Mouse (Mus musculus) lung, postnatal 25 days (tissue): Measurements from ENCODE around the gene Tmem255b.

ENCODE experiments used
- DNase-seq: peaks from one replicate; pipeline ENCODE4 v3.0.0; 2022; ENCODE audit warnings: low spot score

The Tmem255b gene

DNA sequence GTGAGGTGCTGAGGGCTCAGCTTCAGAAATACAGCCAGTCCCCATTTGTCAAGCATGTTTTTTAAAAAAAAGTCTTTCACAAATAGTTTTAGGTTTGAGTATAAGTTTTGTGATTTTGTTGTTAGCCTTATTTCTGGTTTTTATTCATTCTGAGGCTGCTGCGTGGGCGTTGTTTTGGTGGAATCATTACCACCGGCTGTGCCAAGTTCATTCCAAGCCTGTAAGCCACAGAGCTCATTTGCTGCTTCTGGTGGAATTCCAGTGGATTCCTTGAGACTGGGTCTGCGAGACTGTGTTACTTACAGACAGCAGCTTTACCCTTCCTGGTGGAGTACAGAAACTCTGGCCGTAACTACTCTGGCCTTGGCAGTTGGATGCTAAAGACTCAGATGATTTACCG is 11.5 kb downstream of the Tmem255b start:
- DNase-seq, result no peak

DNA sequence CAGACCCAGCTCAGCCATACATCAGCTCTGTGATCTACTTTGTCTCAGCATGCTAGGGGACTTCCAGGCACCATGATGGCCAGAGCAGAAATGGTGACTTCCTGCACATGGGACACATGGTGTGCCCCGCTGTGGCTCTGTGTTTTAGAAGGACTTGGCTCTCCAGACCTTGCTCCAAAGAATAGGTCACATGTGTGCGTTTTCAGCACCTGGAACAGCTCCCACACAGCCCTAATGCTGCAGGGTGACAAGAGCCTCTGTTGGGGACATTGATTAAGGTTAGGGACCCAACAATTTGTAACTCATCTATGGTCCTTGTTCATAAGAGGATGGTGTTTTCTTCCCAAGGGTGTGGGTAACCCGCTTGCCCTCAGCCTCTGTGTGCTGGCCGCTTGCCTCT is 13.2 kb downstream of the Tmem255b start:
- DNase-seq, result no peak

DNA sequence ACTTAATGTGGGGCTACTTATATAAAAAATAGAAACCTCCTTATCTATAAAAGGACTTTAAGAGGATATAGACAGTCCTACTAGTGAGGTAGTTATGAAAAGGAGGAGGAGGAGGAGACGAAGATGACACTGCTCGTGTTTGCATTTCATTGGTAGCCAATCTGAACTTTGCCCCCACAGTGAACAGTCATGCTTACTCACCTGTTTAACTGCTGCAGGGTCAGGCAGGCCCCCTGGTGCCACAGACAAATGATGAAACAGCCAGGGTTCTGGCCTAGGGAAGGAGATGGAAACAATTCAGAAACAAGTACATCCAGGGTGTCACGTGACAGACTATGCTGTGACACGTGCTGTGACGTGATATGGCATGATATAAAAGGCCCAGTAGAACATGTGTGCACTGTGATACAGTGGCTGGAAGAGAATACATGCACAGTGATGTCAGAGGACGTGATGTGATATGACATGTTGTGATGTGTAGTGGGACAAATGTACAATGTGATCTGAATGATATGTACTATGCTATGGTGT is 16.8 kb downstream of the Tmem255b start:
- DNase-seq, result no peak

DNA sequence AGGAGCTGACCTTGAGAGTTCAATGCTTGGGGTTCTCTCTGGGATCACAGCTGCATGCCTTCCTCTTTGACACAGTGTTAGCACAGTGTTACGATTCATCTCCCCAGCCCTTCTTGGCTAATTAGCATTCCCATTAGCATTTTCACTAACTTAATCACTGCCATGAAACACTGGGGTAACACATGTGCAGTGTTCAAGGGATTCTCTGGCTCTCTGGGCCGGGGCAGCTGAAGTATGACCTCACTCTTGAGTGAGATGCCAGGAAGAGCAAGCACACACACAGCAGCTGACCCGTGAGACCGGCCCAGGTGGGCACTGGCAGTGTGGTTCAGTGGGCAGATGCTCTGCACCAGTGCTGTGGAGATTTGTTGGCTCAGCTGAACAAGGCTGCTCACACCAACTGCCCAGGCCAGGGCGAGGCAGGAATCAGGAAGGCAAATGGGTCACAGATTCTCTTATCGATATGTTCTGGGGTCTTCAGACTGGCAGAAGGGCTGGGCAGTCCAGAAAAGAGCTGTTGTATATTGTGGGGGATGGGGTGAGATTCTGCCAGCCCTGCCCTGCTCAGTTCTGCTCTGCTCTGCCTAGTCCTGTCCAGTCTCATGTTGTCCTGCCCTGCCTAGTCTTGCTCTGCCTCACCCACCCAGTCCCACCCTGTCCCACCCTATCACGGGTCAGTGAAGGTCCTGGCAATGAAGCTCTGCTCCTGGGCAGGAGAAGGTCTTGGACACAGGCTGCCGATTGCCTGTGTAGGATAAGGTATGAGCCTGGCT is 19.5 kb downstream of the Tmem255b start:
- DNase-seq, result no peak

DNA sequence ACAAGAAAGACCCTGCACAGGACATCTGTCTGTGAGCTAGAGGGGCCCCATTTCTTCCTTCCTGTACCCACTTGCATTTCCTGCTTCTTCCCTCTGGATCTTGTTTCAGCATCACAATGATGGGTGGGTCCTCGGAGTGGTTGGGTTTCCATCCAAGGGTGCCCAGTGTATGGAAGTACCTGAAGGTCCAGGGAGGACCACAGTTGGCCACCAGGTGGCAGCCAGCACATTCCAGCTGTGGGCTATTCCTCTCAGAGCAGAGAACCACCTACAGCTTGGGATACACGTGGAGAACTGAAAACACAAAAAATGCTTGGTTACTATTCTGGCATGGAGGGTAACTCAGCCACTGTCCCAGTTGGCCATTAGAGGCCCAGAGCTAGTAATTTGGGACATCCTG is 20.3 kb downstream of the Tmem255b start:
- DNase-seq, result peak; percentile 74

DNA sequence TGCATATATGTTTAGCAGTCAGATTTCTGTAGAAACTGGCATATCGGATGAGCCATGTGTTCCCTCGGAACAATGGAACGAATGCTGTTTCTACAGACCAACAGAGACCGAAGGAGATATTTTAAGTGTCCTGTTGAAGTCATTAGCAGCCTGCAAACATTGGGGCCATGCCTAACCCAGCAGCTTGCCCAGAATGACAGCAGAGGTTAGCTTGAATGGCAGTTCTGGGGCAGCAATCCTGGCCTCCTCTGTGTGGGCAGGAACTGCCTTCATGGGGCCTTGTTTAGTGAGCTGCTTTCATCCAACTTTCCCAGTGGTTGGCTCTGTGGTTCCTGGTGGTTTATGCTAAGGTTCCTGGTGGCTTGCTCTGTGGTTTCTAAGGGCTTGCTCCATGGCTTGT is 24.4 kb downstream of the Tmem255b start:
- no peak for DNase-seq

DNA sequence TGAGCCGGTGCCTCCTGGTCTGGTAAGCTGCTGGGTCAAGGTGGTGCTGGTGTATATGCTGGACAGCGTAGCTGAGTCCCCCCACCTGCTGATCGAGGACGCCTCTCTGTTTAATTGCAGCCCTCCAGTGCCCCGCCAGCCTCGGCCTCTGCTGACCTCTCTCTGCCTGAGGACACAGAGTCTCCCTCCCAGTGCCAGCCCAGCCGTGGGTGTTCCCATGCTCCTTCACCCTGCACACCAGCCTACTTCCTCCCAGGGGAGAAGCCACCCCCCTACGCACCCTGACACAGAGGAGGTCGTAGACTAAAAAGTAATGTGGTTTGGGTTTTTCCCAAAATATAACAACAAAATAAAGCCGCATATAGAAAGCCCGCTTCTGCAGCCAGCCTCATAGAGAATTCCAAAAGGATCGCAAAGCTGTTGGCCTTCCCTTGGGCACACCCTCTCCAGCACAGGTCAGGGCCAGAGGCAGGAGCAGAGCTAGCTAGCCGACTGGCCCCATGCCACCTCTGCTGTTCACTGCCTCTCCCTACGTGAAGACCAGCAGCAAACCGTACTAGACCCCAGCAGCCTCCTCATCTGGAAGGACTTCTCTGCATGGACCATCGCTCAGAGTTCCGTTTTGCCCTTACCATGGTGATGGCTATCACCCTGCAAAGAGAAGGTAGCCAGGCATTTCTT is 26.2 kb downstream of the Tmem255b start:
- no peak for DNase-seq

DNA sequence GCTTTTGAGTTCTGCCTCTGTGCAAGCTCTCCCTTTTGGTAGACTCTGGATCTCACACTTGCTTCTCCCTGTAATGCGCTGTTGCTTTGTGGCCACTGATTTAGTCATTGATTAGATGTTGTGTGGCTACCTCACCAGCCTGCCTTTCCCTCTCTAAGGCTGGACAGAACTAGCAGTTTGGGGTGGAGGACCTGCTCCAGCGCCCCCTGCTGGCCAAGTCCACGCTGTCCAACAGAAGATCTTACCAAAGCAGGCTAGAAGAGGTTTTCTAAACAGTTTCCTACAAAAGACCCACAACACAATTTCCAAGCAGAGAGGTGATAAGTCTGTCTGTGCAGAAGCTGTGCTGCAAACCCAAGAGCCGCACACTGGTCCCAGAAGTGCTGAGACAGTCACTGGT is 26.9 kb downstream of the Tmem255b start:
- peak; percentile 63 for DNase-seq

DNA sequence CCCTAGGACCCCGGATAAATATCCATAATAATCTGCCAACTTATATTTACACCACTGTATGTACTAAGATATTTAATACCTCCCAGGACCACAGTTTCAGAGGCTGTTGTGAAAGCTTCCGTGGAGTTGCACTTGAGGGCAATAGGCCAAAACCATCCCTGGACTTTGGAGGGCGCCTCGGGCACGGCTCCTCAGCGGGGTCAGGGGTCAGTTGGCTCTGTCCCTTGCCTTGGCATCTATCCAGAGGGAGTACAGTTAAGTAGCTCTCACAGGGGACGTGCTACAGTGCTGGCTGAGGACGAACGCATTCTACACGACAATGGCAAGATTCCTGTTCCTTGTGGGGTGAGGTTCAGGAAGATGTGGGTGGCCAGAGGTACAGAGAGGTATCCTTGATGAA is 27.4 kb downstream of the Tmem255b start:
- peak; percentile 86 for DNase-seq

DNA sequence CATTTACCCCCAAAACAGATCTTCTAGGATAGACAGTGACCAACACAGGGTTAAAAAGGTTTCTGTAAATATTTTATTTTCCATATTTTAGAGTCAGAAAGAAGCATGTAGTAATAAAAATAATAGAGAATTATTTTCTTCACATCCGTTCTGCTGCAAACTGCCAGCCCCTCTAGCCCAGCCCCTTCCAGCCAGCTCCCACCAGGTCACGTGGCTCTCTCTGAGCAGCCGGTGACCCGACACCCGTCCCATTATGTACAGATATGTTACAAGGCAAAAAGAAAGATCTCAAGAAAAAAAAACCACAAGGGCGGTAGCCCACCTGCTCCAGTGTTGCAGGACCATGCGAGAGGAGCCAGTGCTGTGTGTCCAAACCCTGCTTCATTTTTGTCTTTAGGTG is 30.3 kb downstream of the Tmem255b start:
- DNase-seq, result no peak

DNA sequence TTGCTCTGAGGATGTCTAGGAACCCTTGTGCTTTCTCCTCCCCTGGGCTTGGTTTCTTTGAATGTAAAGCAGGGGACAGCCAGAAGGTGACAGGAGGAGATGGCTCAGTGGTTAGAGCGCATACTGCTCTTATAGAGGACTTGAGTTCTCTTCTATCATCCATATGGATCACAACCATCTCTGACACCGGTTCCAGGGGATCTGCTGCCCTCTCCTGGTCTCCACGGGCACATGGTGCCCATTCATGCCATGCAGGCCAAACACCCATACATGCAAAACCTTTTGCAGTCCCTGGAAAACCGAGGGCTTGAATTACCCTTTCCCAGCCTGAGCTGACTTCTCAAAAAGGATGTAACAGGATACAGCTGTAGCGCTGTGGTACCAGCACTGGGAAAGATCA is 32.0 kb downstream of the Tmem255b start:
- no peak for DNase-seq

DNA sequence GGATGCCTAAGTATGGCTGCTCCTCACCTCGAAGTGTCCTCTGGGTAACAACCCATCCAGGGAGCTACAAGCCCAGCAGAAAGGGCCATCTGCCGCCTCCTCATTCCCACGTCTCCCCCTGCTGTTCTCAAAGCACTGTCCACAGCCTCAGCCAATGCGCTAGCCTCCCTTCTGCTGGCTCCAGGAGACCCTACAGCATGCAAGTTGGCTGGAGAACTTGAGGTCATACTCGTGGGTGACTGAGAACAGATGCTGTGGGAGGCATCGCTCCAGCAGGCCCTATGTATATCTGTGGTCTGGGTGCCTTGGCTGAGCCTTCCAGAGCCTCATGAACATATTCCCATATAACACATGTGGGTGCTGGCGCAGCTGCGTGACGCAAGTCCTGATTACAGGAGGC is 33.7 kb downstream of the Tmem255b start:
- no peak for DNase-seq

DNA sequence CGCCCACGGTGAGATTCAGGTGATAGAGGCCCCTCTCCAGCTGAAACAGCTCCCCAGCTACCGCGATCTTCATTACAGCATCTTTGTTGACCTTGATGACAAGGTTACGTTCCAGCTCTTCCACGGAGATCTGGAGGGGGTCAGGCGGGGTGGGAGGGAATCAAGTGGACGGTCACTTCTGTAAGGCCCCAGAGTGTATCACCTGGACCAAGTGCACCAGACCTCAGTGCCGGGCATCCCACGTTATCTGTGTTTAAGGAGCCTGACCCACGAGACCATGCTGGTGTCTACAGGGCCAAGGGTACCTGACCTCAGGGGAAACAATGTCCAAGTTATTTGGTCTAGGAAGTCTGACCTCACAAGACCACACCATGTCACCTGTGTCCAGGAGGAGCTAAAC is 36.5 kb downstream of the Tmem255b start:
- no peak for DNase-seq

DNA sequence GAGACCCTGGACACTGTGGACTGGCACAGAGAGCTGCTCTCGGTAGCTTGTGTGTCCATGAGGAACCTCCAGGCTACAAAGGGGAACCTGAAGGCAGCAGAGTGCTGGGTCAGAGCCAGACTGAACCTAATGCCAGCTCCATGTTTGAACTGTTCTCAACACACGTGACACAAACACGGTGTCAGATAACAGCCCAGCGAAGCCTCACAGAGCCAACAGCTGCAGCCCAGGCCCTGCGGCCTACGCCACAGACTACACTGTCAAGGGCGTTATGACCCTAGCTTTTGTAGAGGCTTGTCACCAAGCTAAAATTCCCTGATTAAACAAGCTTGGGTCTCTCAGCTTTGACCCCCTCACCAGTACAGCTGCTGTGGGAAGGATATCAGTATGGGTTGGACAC is 37.3 kb downstream of the Tmem255b start:
- peak; percentile 59 for DNase-seq

DNA sequence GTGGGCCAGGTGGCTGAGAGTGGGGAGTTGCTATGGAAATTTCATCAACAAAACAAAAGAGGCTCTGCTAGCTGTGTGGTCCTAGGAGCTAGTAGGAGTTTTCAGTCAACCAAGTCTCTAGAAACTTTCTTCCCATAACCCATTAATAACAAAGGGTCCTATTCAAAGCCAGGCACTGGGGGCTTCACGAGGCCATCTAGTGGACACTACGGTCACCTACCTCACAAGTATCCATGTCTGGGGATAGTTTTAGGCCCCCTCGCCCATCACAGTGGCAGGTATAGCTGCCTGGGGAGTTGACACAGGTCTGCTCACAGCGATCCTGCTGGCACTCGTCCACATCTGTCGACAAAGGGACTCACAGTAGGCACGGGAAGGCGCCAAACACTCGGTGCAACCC is 40.9 kb downstream of the Tmem255b start:
- no peak for DNase-seq

DNA sequence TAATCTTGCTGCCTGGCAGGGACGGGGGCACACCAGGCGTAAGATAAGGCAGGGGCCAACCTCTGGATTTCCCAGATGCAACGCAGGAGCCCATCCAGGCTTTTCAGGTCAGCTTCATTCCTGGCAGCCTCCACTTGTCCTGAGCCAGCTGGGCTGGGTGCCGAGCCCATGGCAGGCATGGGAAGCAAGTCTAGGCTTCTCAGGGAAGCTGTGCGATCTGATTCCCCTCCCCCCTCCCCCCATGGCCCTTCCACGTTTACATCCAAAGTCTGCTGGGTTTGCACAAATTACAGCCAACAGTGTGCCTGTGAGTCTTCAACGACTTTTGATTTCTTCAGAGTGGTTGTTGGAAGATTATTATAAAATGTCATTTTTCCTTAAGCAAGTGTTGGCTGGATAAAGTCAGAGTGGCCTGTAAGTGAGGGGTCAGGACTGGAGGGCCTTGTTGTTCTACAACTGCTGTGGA is 46.1 kb downstream of the Tmem255b start:
- no peak for DNase-seq

DNA sequence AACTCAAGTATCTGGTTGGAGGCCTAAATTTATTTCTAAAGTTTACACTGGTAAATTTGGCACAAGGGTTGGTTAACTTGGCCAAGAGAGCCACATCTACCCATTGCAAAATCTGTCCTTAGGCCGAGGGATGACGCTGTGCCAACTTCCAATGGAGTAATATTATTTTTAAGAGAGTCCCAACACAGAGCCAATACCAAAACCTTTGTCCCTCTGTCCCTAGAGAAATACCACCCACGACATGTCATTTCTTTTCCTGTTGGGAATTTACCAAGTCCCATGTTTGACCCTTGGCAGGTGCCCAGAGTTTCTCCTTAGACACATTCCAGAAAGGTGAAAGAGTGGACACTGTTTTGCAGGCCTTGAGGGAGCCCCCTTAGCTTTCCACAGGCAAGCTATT is 46.6 kb downstream of the Tmem255b start:
- DNase-seq, result peak; percentile 41

DNA sequence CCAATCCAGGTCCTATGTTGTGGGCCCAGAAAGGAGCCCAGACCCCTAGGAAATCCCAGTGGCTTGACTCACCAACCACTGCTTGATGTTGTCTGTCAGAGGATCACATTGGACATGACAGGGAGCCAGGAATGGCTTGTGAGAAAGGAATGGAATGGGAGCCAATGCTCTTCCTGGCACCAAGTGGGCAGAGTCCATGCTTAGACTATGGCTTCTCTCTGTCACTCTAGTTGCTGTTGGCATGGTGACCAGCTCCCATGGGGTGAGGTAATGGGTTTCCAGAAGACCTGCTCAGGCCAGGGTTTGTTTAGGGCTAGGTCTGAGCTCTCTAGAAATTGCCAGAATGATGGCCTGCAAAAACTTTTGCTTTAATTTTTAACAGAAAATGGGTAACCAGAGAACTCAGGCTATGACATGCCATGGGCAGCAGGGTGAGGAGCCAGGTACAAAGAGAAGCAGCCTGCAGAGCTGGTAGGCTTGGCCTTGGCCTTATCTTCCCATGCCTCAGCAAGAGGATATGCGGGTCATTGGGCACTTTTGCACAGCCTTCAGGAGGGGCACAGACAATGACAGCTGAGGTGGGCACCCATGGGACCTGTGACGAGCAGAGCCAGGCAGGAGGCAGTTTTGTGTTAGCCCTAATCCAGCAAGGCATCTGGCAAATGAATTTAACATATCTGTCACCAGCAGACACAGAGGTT is 47.3 kb downstream of the Tmem255b start:
- DNase-seq, result no peak

DNA sequence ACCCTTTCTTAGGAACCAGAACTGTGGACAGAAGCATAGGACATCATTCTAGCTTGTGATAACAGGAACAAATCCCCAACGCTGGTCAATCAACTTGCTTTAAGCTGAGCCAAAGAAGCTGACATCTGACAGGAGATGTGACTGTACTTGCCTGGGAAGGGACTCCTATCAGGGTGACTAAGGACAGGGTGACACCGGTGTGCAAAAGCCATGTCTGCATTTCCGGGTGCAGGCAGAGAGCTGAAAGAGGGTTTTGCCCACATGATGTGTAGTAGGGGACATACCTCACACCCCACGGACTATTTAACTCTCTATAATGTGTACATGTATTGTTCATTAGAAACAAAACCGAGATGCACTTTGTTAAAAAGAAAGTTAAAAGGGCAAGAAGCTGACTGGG is 48.2 kb downstream of the Tmem255b start:
- DNase-seq, result no peak

DNA sequence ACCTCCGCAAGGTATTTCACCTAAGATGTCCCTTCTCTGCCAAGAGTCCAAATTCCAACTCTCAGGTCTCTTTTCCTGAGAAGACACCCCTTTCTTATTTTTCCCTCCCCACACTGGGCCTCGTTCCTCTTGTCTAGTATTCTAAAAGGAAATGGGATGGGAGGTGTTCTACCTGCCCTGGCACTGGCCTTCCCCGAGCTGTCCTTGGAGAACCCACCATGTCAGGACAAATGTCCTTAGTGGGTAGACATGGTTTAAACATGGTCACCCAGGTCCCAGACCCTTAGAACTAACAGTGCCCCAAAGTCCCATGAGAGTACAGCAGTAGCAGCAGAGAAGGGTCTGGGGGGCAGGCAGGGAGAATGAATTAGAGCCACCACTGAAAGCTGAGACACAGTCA is 54.4 kb downstream of the Tmem255b start:
- no peak for DNase-seq

DNA sequence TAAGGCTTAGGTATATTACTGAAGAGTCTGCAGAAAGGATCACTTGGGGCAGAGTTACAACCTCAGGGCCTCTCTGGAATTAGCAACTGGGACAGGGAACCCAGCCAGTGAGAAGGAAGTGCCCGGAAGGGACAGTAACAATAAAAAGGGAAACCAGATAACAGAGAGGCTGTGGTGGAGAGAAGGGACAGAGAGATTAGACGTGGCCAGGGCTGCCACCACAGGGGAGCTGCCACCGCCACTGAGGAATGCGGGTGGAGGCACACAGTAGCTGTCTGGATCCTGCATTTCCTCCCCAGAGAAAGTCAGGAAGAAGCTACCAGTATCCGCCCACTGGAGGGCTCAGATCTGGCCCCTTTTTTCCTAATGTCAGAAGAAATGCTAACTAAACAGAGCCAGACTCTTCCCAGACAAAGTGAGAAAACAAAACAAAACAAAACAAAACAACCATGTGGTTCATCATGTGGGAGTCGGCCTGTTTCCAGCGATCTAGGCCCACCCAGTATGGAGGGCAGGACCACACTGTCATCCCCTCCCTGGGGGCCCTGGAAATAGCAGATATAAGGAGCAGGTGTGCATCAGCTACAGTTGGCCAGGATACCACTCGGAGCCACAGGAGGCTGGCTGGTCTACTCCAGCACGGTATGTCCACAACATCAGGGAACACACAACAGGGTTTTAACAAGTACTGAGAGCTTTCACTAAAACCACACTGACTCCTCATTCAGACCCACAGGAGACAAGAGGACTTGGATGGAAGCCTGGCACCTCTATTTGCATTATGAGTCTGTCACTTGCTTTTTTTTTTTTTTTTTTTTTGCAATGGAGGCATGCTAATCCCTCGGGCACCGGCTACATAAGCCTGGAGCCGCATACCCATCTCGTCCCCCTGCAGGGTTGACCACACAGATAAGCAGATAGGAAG is 55.3 kb downstream of the Tmem255b start:
- DNase-seq, result no peak

DNA sequence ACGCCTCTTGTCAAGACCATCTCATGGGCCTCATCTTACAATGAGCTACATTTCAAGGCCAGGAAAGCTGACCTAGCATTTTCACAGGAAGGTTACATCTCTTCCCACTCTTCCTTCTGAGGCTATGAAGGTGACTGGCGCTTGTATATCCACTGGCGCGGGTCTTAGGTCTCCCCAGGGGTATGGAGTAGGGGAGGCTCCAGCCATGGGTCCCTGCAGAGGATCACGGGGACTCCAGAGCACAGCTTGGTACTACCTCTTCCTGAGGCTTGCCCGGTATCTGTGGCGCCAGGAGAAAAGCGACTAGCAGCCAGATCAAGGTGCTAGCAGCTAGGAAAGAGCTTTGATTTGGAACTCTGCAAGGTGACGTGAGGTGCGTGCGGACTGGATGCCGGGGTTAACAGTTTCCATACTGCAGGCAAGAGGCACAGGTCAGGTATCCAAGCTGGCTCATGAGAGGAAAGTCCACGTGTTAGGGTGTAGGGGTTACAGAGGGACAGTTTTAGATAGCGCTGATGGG is 56.6 kb downstream of the Tmem255b start:
- no peak for DNase-seq
